11 mouse cellular contexts compared by ENCODE assay signal in the genomic region with DNA sequence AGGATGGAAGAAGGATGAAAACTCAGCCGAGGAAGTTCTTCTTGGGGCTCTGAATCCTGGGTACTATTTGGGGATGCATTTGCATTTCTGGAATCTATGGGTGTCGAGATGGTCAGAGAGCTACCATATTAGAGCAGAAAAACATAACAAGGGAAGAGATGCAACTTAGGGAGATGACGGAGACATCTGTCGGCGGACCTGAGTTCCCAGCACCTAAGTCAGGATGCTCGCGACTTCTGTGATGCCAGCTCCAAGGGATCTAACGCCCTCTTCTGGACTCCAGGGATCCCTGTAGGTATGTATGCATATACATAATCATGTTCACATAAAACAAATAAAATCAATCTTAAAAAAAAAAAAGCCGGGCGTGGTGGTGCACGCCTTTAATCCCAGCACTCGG. TPM values are rescaled to one million over a fixed set of nuclear protein-coding genes. Genes with fewer than 3 reads are reported as not detected.
A peak's percentile ranks its signal among the peaks of the same experiment; 100 is the strongest.
DNase-seq lines count a peak whose midpoint lies in the region; ATAC-seq lines count a peak whose summit lies in the region.
"Had no signal": no experiment of that assay in that cellular context is flagged by ENCODE, and none has a peak within 500 bp of the region (broad histone marks: within the 10 kb centered on the region; RNA-seq: fewer than 3 reads in every experiment).

No protein-coding gene starts in this region.

- H3K4me3 ChIP-seq in heart, embryonic 13.5 days = peak overlapping the region; percentile 16
- H3K4me3 ChIP-seq in neural tube, embryonic 11.5 days (ENCODE audit: low read depth, low read length) = no peak overlapping the region
- H3K4me3 ChIP-seq in limb, embryonic 10.5 days = peak overlapping the region; percentile 26
- H3K4me3 ChIP-seq: limb, embryonic 13.5 days had no signal

- H3K27me3 ChIP-seq in heart, embryonic 13.5 days (replicated peaks) = no peaks in the 10 kb centered on the region
- no peaks in the 10 kb centered on the region for H3K27me3 ChIP-seq in neural tube, embryonic 11.5 days (ENCODE audit: control insufficient read depth, insufficient read depth, low read length)
- H3K27me3 ChIP-seq in limb, embryonic 10.5 days (ENCODE audit: low read depth, poor library complexity, severe bottlenecking) = no peaks in the 10 kb centered on the region
- H3K27me3 ChIP-seq: limb, embryonic 13.5 days had no signal

- 0 out of 2 replicates have a peak, but pooled peaks cover 8% of the 10 kb centered on the region for H3K4me1 ChIP-seq in heart, embryonic 13.5 days
- no peaks in the 10 kb centered on the region for H3K4me1 ChIP-seq in neural tube, embryonic 11.5 days (ENCODE audit: control insufficient read depth, insufficient read depth, low read length)
- peaks cover 9% of the 10 kb centered on the region for H3K4me1 ChIP-seq in limb, embryonic 10.5 days

- 65% methylated on average over 12 of the region's 12 CpGs for WGBS in heart, embryonic 13.5 days
- WGBS in neural tube, embryonic 11.5 days = 76% methylated on average over 12 of the region's 12 CpGs
- 76% methylated on average over 12 of the region's 12 CpGs for WGBS in limb, embryonic 10.5 days

- peak overlapping the region; percentile 43 for H3K4me2 ChIP-seq in heart, embryonic 13.5 days
- H3K4me2 ChIP-seq in neural tube, embryonic 11.5 days (ENCODE audit: low read depth) = 0 out of 2 replicates have a peak overlapping the region, but pooled peaks have one; percentile 9
- H3K4me2 ChIP-seq: limb, embryonic 13.5 days had no signal

- ATAC-seq in heart, embryonic 13.5 days (ENCODE audit: extremely low read depth, insufficient number of reproducible peaks, low FRiP score, low TSS enrichment) = no peak
- no peak for ATAC-seq in neural tube, embryonic 11.5 days (ENCODE audit: insufficient read depth, low FRiP score, low TSS enrichment)

- H3K9me3 ChIP-seq in heart, embryonic 13.5 days = 0 out of 2 replicates have a peak, but pooled peaks cover 4% of the 10 kb centered on the region
- H3K9me3 ChIP-seq in neural tube, embryonic 11.5 days (ENCODE audit: control insufficient read depth, low read length) = no peaks in the 10 kb centered on the region
- H3K9me3 ChIP-seq in limb, embryonic 10.5 days (replicated peaks) = no peaks in the 10 kb centered on the region
- H3K9me3 ChIP-seq: limb, embryonic 13.5 days had no signal

- H3K9ac ChIP-seq in heart, embryonic 13.5 days = no peak overlapping the region
- no peak overlapping the region for H3K9ac ChIP-seq in neural tube, embryonic 11.5 days (ENCODE audit: low read length)
- H3K9ac ChIP-seq: limb, embryonic 13.5 days had no signal

- intact Hi-C loops in heart, postnatal 25 days (cut with DNase I) = no loop called here

- no peak overlapping the region for H3K27ac ChIP-seq in heart, embryonic 13.5 days (replicated peaks)
- H3K27ac ChIP-seq in neural tube, embryonic 11.5 days (ENCODE audit: low read depth, low read length) = no peak overlapping the region
- no peak overlapping the region for H3K27ac ChIP-seq in limb, embryonic 10.5 days
- H3K27ac ChIP-seq: limb, embryonic 13.5 days had no signal

- no peaks in the 10 kb centered on the region for H3K36me3 ChIP-seq in heart, embryonic 13.5 days
- no peaks in the 10 kb centered on the region for H3K36me3 ChIP-seq in neural tube, embryonic 11.5 days (ENCODE audit: control insufficient read depth, insufficient read depth, low read length)
- H3K36me3 ChIP-seq in limb, embryonic 10.5 days = no peaks in the 10 kb centered on the region
- H3K36me3 ChIP-seq: limb, embryonic 13.5 days had no signal

- no peak for DNase-seq in heart, postnatal 25 days (ENCODE audit: low spot score)
- no peak for DNase-seq in neural tube, embryonic 11.5 days (ENCODE audit: low spot score)
- DNase-seq in neural tube, embryonic 10.5 days (ENCODE audit: extremely low spot score, low spot score) = no peak
- DNase-seq in limb, embryonic 10.5 days (ENCODE audit: low spot score) = no peak
- DNase-seq in spleen, adult 12 weeks (ENCODE audit: low spot score) = no peak
- no peak for DNase-seq in adrenal gland, postnatal 36 days
- DNase-seq in MN1 (ENCODE audit: low spot score) = no peak
- DNase-seq: kidney, adult 8-10 months; retina, postnatal 1 day had no signal

RNA-seq across cellular contexts. Expression of gene Zfp64, which starts 26.1 kb away (rescaled TPM):
- 15.1 and 16.8 TPM in 2 replicates for polyA plus RNA-seq in heart, embryonic 13.5 days (2015; fragmentation: Nextera tagmentation; extraction: Ambion mirVana)
- 1 to 10 TPM; 8.7 to 8.8 TPM for total RNA-seq in heart, postnatal 25 days (2021)
- polyA plus RNA-seq in neural tube, embryonic 11.5 days (2014; fragmentation: Nextera tagmentation; extraction: Ambion mirVana) = 30.6 and 35.1 TPM in 2 replicates
- 40.4 and 44.3 TPM in 2 replicates for polyA plus RNA-seq in limb, embryonic 10.5 days (2016; fragmentation: Nextera tagmentation; extraction: Ambion mirVana)
- total RNA-seq in adrenal gland, postnatal 36 days (2021) = 10 to 100 TPM; 16.9 to 18.4 TPM
